ENCODE assay signal across 9 mouse cellular contexts in genomic region chr2:35495486-35496278, GRCm38 (mm10). TPM values are rescaled to one million over a fixed set of nuclear protein-coding genes. Genes with fewer than 3 reads are reported as not detected.
DNase-seq lines count a peak whose midpoint lies in the region; ATAC-seq and TF ChIP-seq lines count a peak whose summit lies in the region.
"Had no signal": no experiment of that assay in that cellular context is flagged by ENCODE, and none has a peak within 500 bp of the region (broad histone marks: within the 10 kb centered on the region; RNA-seq: fewer than 3 reads in every experiment).

No protein-coding gene starts in this region.

- H3K27me3 ChIP-seq in limb, embryonic 15.5 days: no peaks in the 10 kb centered on the region
- H3K27me3 ChIP-seq in cerebellum, adult 2 months (ENCODE audit: control insufficient read depth, insufficient read depth, low read length): no peaks in the 10 kb centered on the region
- H3K27me3 ChIP-seq: hindbrain, embryonic 15.5 days had no signal

- H3K4me1 ChIP-seq in limb, embryonic 15.5 days: peaks cover 15% of the 10 kb centered on the region
- no peaks in the 10 kb centered on the region for H3K4me1 ChIP-seq in cerebellum, adult 2 months (ENCODE audit: control insufficient read depth, insufficient read depth, low read length)
- H3K4me1 ChIP-seq: hindbrain, embryonic 15.5 days had no signal

- no peak overlapping the region for H3K4me3 ChIP-seq in limb, embryonic 15.5 days
- H3K4me3 ChIP-seq in cerebellum, adult 2 months (replicated peaks; ENCODE audit: insufficient read depth, low read depth, low read length): no peak overlapping the region
- H3K4me3 ChIP-seq: hindbrain, embryonic 15.5 days had no signal

- H3K4me2 ChIP-seq in limb, embryonic 15.5 days: no peak overlapping the region
- H3K4me2 ChIP-seq: hindbrain, embryonic 15.5 days had no signal

- TF ChIP-seq POLR2A in cerebellum, adult 2 months (IDR thresholded peaks at IDR 0.05; ENCODE audit: borderline replicate concordance, insufficient read depth, low read length): no peak

- no peaks in the 10 kb centered on the region for H3K9me3 ChIP-seq in limb, embryonic 15.5 days
- H3K9me3 ChIP-seq: hindbrain, embryonic 15.5 days had no signal

- 81% methylated on average over 16 of the region's 16 CpGs for WGBS in limb, embryonic 15.5 days
- WGBS in cerebellum, adult 2 months: 87% methylated on average over 16 of the region's 16 CpGs

- TF ChIP-seq CTCF in cerebellum, adult 2 months (IDR thresholded peaks at IDR 0.05; ENCODE audit: borderline replicate concordance, insufficient read depth, low read depth, low read length): no peak

- peak overlapping the region; percentile 51; the same call in 1 of the 2 replicates for H3K27ac ChIP-seq in limb, embryonic 15.5 days
- no peak overlapping the region for H3K27ac ChIP-seq in cerebellum, adult 2 months (ENCODE audit: insufficient read depth, low read length)
- H3K27ac ChIP-seq: hindbrain, embryonic 15.5 days had no signal

- peak; percentile 8 for DNase-seq in kidney, adult 18-20 months
- no peak for DNase-seq in kidney, adult 8-10 months
- peak; percentile 65 for DNase-seq in adipocyte (ENCODE audit: low spot score)
- DNase-seq in spleen, postnatal 36 days (ENCODE audit: low spot score in 2 of 2): peak; percentile 84 to 88
- DNase-seq in gastrocnemius, adult 18-20 months (ENCODE audit: low spot score): no peak
- DNase-seq in cerebellum, adult 2 months: no peak
- no peak for DNase-seq in left cerebral cortex, adult 8-10 months (ENCODE audit: low spot score in 2 of 2)

- H3K9ac ChIP-seq in limb, embryonic 15.5 days: no peak overlapping the region
- H3K9ac ChIP-seq: hindbrain, embryonic 15.5 days had no signal

- ATAC-seq in limb, embryonic 15.5 days (ENCODE audit: insufficient number of reproducible peaks, low FRiP score, low TSS enrichment, low read depth): no peak

- H3K36me3 ChIP-seq in limb, embryonic 15.5 days: no peaks in the 10 kb centered on the region
- H3K36me3 ChIP-seq: hindbrain, embryonic 15.5 days had no signal

RNA-seq across cellular contexts. Expression of gene Ggta1, which starts 32.7 kb away (rescaled TPM):
- polyA plus RNA-seq in limb, embryonic 15.5 days (2015; fragmentation: Nextera tagmentation; extraction: Ambion mirVana): 34.2 and 37.5 TPM in 2 replicates
- total RNA-seq in gastrocnemius, adult 18-20 months (2021): 1 to 10 TPM; 5.0 to 6.3 TPM
- polyA plus RNA-seq in cerebellum, adult 2 months (2012; rRNA removed): 1.2 and 1.5 TPM in 2 replicates
- 1 to 10 TPM; 4.0 to 7.7 (median 5.6) TPM for total RNA-seq in left cerebral cortex, adult 8-10 months (2022)

Comparison
In these comparisons a context has a peak if more than half of its experiments do, and no peak if none do; other contexts are left out.
1. DNase-seq: peak in kidney, adult 18-20 months (single experiment), adipocyte (single experiment) and spleen, postnatal 36 days (2 of 2); none in kidney, adult 8-10 months (0 of 2), gastrocnemius, adult 18-20 months (single experiment), cerebellum, adult 2 months (0 of 2) and left cerebral cortex, adult 8-10 months (0 of 2).